Mouse (Mus musculus): Measurements from ENCODE around the gene Lst1. TPM values are rescaled to one million over a fixed set of nuclear protein-coding genes. Genes with fewer than 3 reads are reported as not detected.

Lst1 gene
- polyA plus RNA-seq, 1 experiment from 2014 or later = 12.9 TPM

GRCm38 (mm10) chr17:35158850-35159593, 29.2 kb downstream of the Lst1 start:
- no peak overlapping the region for H3K9ac ChIP-seq (ENCODE audit: low read depth, low read length)
- H3K27ac ChIP-seq (ENCODE audit: low read depth, low read length) = no peak overlapping the region
- H3K4me2 ChIP-seq (replicated peaks; ENCODE audit: low read depth) = no peak overlapping the region
- H3K4me1 ChIP-seq (replicated peaks; ENCODE audit: control insufficient read depth, insufficient read depth, low read length) = peaks cover 4% of the 10 kb centered on the region; the same call in 1 of the 2 replicates
- TF ChIP-seq CTCF (IDR thresholded peaks at IDR 0.05; ENCODE audit: low read depth) = no peak
- no peaks in the 10 kb centered on the region for H3K9me3 ChIP-seq (ENCODE audit: control insufficient read depth)
- WGBS = 92% methylated on average over 16 of the region's 16 CpGs
- H3K27me3 ChIP-seq (replicated peaks; ENCODE audit: control insufficient read depth, insufficient read depth, low read length) = no peaks in the 10 kb centered on the region
- H3K4me3 ChIP-seq (ENCODE audit: low read depth, low read length) = no peak overlapping the region
- peaks cover 82% of the 10 kb centered on the region for H3K36me3 ChIP-seq (ENCODE audit: control insufficient read depth, insufficient read depth)
- ATAC-seq = no peak

DNA sequence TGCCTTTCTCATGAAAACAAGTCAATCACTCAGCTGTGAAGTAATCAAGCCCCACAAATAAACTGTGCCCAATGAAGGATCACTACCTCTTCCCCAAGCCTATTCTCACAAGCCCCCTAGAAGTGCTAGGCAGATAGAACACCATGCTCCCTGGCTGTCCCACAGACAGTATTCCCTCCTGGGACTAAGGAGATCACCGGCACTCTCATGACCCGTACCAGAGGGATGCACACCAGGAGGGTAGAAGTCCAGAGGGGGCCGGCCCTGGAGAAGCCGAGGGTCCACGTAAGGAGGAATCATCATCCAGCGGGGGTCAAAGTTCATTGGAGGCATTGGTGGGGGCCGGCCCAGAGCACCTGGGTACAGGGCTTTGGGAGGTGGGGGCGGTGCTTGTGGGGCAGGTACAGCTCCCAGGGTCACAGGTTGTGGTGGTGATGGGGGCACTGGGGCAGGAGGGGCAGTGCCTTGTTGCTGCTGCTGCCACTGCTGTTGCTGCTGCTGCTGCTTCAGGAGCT, 30.5 kb downstream of the Lst1 start:
- Histone ChIP-seq H3K9me3 (ENCODE audit: control insufficient read depth) (no peaks in the 10 kb centered on the region), H3K4me2 (replicated peaks; ENCODE audit: low read depth) (no peak overlapping the region), H3K36me3 (ENCODE audit: control insufficient read depth, insufficient read depth) (peaks cover 96% of the 10 kb centered on the region), H3K27me3 (replicated peaks; ENCODE audit: control insufficient read depth, insufficient read depth, low read length) (no peaks in the 10 kb centered on the region), H3K4me1 (replicated peaks; ENCODE audit: control insufficient read depth, insufficient read depth, low read length) (no peaks in the 10 kb centered on the region; the same call in 1 of the 2 replicates), H3K27ac (ENCODE audit: low read depth, low read length) (no peak overlapping the region), H3K4me3 (ENCODE audit: low read depth, low read length) (no peak overlapping the region), H3K9ac (ENCODE audit: low read depth, low read length) (no peak overlapping the region)
- WGBS = 84% methylated on average over 8 of the region's 8 CpGs
- TF ChIP-seq CTCF (IDR thresholded peaks at IDR 0.05; ENCODE audit: low read depth) = no peak
- ATAC-seq = no peak

DNA sequence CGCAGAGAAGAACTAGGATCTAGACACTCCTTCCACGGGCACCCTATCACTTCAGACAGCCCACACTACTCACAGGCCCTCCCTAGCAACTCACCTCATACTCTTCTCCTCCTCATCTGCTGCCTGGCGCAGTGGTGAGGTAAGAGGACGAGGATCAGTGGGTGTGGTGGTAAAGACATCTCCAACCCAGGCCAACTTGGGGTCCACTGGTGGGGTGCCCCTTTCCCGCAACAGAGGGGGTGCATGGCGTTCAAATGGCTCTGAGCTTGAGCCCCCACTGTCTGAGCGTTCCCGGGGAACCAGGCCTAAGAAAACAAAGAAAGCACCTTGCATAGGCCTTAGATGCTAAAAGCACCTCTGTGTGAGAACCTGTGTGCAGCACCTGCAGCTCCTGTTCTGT, 31.0 kb downstream of the Lst1 start:
- H3K9ac ChIP-seq (ENCODE audit: low read depth, low read length) = no peak overlapping the region
- H3K27ac ChIP-seq (ENCODE audit: low read depth, low read length) = no peak overlapping the region
- TF ChIP-seq CTCF (IDR thresholded peaks at IDR 0.05; ENCODE audit: low read depth) = no peak
- H3K36me3 ChIP-seq (ENCODE audit: control insufficient read depth, insufficient read depth) = peaks cover 100% of the 10 kb centered on the region
- H3K9me3 ChIP-seq (ENCODE audit: control insufficient read depth) = no peaks in the 10 kb centered on the region
- no peak for ATAC-seq
- WGBS = 92% methylated on average over 8 of the region's 8 CpGs
- H3K4me1 ChIP-seq (replicated peaks; ENCODE audit: control insufficient read depth, insufficient read depth, low read length) = no peaks in the 10 kb centered on the region
- no peak overlapping the region for H3K4me2 ChIP-seq (replicated peaks; ENCODE audit: low read depth)
- no peak overlapping the region for H3K4me3 ChIP-seq (ENCODE audit: low read depth, low read length)
- no peaks in the 10 kb centered on the region for H3K27me3 ChIP-seq (replicated peaks; ENCODE audit: control insufficient read depth, insufficient read depth, low read length)

- no peak for ATAC-seq
- TF ChIP-seq CTCF (IDR thresholded peaks at IDR 0.05; ENCODE audit: low read depth) = no peak
These were observed 31.6 kb downstream of the Lst1 start for GRCm38 (mm10) chr17:35156461-35157200.

DNA sequence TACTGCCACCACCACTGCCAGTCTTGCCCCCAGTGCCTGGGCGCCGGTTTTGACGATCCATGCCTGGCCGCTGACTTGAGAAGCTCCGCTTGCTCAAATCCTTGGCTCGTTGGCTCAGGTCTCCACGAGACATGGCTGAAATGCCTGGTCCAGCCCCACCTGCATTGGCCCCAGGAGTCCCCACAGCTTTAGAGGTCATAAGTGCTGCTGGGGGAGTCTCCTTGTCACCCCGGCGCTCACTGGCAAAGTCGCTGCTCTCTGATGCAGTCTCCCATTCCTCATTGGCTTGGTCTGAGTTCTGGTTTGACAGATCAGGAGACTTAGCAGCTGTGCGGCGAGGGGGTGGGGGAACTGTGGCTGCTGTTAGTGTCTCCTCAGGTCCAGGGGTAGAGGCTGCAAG, 32.8 kb downstream of the Lst1 start:
- no peak for ATAC-seq
- no peak overlapping the region for H3K27ac ChIP-seq (ENCODE audit: low read depth, low read length)
- H3K4me1 ChIP-seq (replicated peaks; ENCODE audit: control insufficient read depth, insufficient read depth, low read length) = no peaks in the 10 kb centered on the region

More at GRCm38 (mm10) chr17:35156461-35157200, 31.6 kb downstream of the Lst1 start:
- Histone ChIP-seq H3K27me3 (replicated peaks; ENCODE audit: control insufficient read depth, insufficient read depth, low read length) (no peaks in the 10 kb centered on the region), H3K27ac (ENCODE audit: low read depth, low read length) (no peak overlapping the region), H3K4me3 (ENCODE audit: low read depth, low read length) (no peak overlapping the region), H3K4me2 (replicated peaks; ENCODE audit: low read depth) (no peak overlapping the region), H3K36me3 (ENCODE audit: control insufficient read depth, insufficient read depth) (peaks cover 99% of the 10 kb centered on the region), H3K9ac (ENCODE audit: low read depth, low read length) (no peak overlapping the region), H3K4me1 (replicated peaks; ENCODE audit: control insufficient read depth, insufficient read depth, low read length) (no peaks in the 10 kb centered on the region), H3K9me3 (ENCODE audit: control insufficient read depth) (no peaks in the 10 kb centered on the region)
- 86% methylated on average over 33 of the region's 33 CpGs for WGBS

DNA sequence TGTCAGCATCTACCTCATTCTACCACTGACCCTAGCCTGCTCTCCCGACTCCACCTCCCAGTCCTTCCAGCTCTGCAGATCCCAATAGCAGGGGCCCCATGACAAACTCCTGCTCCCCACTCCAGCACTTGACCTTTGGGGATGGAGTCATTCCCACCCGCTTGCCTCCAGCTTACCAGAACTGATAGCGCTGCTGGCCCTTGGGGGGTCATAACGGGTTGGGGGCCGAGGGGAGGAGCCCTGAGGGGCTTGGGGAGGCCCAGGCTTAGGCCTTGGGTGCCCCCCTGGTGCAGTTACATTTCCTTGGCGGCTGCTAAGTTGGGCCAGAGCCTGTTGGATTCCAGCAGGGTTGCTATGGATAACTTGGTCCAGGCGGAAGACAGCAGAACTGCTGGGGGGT, 33.6 kb downstream of the Lst1 start:
- no peak overlapping the region for H3K9ac ChIP-seq (ENCODE audit: low read depth, low read length)
- H3K27ac ChIP-seq (ENCODE audit: low read depth, low read length) = no peak overlapping the region; the same call in 1 of the 2 replicates
- no peak for TF ChIP-seq CTCF (IDR thresholded peaks at IDR 0.05; ENCODE audit: low read depth)
- no peaks in the 10 kb centered on the region for H3K27me3 ChIP-seq (replicated peaks; ENCODE audit: control insufficient read depth, insufficient read depth, low read length)
- H3K9me3 ChIP-seq (ENCODE audit: control insufficient read depth) = no peaks in the 10 kb centered on the region
- H3K36me3 ChIP-seq (ENCODE audit: control insufficient read depth, insufficient read depth) = peaks cover 97% of the 10 kb centered on the region
- H3K4me1 ChIP-seq (replicated peaks; ENCODE audit: control insufficient read depth, insufficient read depth, low read length) = no peaks in the 10 kb centered on the region
- 82% methylated on average over 7 of the region's 7 CpGs for WGBS
- no peak overlapping the region for H3K4me2 ChIP-seq (replicated peaks; ENCODE audit: low read depth)
- ATAC-seq = no peak
- H3K4me3 ChIP-seq (ENCODE audit: low read depth, low read length) = no peak overlapping the region

More for the DNA sequence above, 32.8 kb downstream of the Lst1 start:
- no peak overlapping the region for H3K4me3 ChIP-seq (ENCODE audit: low read depth, low read length)
- H3K4me2 ChIP-seq (replicated peaks; ENCODE audit: low read depth) = no peak overlapping the region
- H3K27me3 ChIP-seq (replicated peaks; ENCODE audit: control insufficient read depth, insufficient read depth, low read length) = no peaks in the 10 kb centered on the region
- no peak for TF ChIP-seq CTCF (IDR thresholded peaks at IDR 0.05; ENCODE audit: low read depth)
- WGBS = 91% methylated on average over 12 of the region's 12 CpGs
- H3K9ac ChIP-seq (ENCODE audit: low read depth, low read length) = no peak overlapping the region
- no peaks in the 10 kb centered on the region for H3K9me3 ChIP-seq (ENCODE audit: control insufficient read depth)
- peaks cover 97% of the 10 kb centered on the region for H3K36me3 ChIP-seq (ENCODE audit: control insufficient read depth, insufficient read depth)

Measured in intestine, postnatal 0 days (tissue).